Mouse (Mus musculus) hindbrain, embryonic 11.5 days (tissue): Measurements from ENCODE around the gene Rbm24. TPM values are rescaled to one million over a fixed set of nuclear protein-coding genes. Genes with fewer than 3 reads are reported as not detected.

Experiments
- ATAC-seq: fragments of 200-750 bp; cut with Nextera tagmentation; 2 replicates; pipeline ENCODE4 v1.8.0; 2017; ENCODE audit warnings: mild to moderate bottlenecking, moderate TSS enrichment, moderate library complexity; ENCODE audit not compliant: low FRiP score
- DNase-seq: peaks from one replicate; pipeline ENCODE4 v3.0.0-alpha.2; 2015; ENCODE audit warnings: low spot score
- H3K27ac ChIP-seq: fragments of 300-500 bp; sonication (generic); 2 replicates; pipeline ENCODE4 v1.5.1; 2014; ENCODE audit warnings: mild to moderate bottlenecking, low read depth, low read length
- H3K27me3 ChIP-seq: fragments of 300-500 bp; sonication (generic); 2 replicates; pipeline ENCODE4 v1.6.1; 2014; ENCODE audit warnings: mild to moderate bottlenecking, low read length, moderate library complexity, mixed read lengths; ENCODE audit not compliant: control insufficient read depth, insufficient read depth
- H3K36me3 ChIP-seq: fragments of 300-500 bp; sonication (generic); 2 replicates; pipeline ENCODE4 v1.6.1; 2014; ENCODE audit warnings: mild to moderate bottlenecking, low read length, moderate library complexity, mixed read lengths; ENCODE audit not compliant: control insufficient read depth, insufficient read depth
- H3K4me1 ChIP-seq: fragments of 300-500 bp; sonication (generic); replicated peaks from 2 replicates; pipeline ENCODE4 v1.6.1; 2014; ENCODE audit warnings: low read length, mixed read lengths; ENCODE audit not compliant: control insufficient read depth, insufficient read depth
- H3K4me2 ChIP-seq: fragments of 300-500 bp; sonication (generic); replicated peaks from 2 replicates; pipeline ENCODE4 v1.6.1; 2014; ENCODE audit warnings: mild to moderate bottlenecking, low read depth, low read length
- H3K4me3 ChIP-seq: fragments of 300-500 bp; sonication (generic); 2 replicates; pipeline ENCODE4 v1.5.1; 2014; ENCODE audit warnings: low read depth, low read length
- H3K9ac ChIP-seq: fragments of 300-500 bp; sonication (generic); 2 replicates; pipeline ENCODE4 v1.6.1; 2014; ENCODE audit warnings: low read depth, low read length
- H3K9me3 ChIP-seq: fragments of 300-500 bp; sonication (generic); 2 replicates; pipeline ENCODE4 v1.6.1; 2016; ENCODE audit warnings: low read length; ENCODE audit not compliant: control insufficient read depth
- WGBS: fragments of 180-500 bp; shearing (Covaris S2); extraction: QIAGEN DNeasy Blood & Tissue Kit; methylation state at CpG from one replicate; pipeline ENCODE4 v1.1.7; 2014; 5-methylcytosine and 5-hydroxymethylcytosine counted together
- polyA plus RNA-seq: library from polyadenylated mRNA; unstranded; fragments of >200 nt; fragmentation: Nextera tagmentation; extraction: Ambion mirVana; gene quantifications from 2 replicates; pipeline ENCODE4 v1.2.1, GENCODE M21; 2014

Rbm24 gene
- polyA plus RNA-seq, 1 experiment from 2014 or later: 2.5 TPM

DNA sequence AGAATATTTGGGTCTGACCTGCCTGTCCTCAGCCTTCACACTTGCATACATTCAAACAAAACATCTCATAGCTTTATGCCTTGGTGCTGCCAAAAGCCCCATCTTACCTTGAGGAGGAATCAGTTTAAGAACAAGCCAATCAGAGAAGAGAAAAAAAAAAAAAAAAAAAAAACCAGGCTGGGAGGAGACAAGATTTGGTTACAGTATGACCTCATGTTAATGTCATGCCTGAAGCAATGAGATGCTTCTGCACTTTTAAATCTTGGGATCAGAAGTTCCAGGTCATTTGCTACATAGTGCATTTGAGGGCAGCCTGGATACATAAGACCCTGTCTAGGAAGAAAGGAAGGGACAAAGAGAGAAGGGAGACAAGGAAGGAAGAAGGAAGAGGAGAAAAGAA is 6.0 kb upstream of the Rbm24 start:
- H3K4me1 ChIP-seq: no peaks in the 10 kb centered on the region
- DNase-seq (no peak), ATAC-seq (no peak)
- no peaks in the 10 kb centered on the region for H3K9me3 ChIP-seq
- no peak overlapping the region for H3K4me3 ChIP-seq
- no peak overlapping the region for H3K27ac ChIP-seq
- no peak overlapping the region for H3K4me2 ChIP-seq
- H3K9ac ChIP-seq: no peak overlapping the region
- H3K27me3 ChIP-seq: no peaks in the 10 kb centered on the region
- H3K36me3 ChIP-seq: no peaks in the 10 kb centered on the region

DNA sequence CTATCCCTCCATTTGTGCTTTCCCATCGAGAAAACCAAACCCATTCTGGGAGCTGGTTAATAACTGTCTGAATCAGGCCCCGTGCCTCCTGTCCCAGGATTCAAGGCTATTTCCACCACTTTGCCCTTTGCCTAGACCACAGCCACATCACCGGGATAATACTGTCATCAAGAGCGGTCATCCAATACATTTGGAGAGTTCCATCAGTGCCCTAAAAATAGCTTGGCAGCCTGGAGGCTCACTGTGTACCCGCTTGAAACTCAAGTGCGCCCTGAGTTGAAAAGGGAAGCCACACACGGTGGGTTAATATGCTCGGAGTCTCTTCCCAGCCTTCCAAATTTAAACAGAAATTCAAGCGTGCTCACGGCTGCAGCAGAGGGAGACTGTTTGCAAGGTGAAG is 4.6 kb upstream of the Rbm24 start:
- no peak overlapping the region for H3K4me2 ChIP-seq
- WGBS: 84% methylated on average over 10 of the region's 10 CpGs
- DNase-seq (no peak), ATAC-seq (no peak)
- H3K4me3 ChIP-seq: no peak overlapping the region
- H3K27ac ChIP-seq: no peak overlapping the region
- H3K9ac ChIP-seq: no peak overlapping the region
- H3K9me3 ChIP-seq: no peaks in the 10 kb centered on the region
- no peaks in the 10 kb centered on the region for H3K4me1 ChIP-seq
- no peaks in the 10 kb centered on the region for H3K36me3 ChIP-seq
- no peaks in the 10 kb centered on the region for H3K27me3 ChIP-seq

DNA sequence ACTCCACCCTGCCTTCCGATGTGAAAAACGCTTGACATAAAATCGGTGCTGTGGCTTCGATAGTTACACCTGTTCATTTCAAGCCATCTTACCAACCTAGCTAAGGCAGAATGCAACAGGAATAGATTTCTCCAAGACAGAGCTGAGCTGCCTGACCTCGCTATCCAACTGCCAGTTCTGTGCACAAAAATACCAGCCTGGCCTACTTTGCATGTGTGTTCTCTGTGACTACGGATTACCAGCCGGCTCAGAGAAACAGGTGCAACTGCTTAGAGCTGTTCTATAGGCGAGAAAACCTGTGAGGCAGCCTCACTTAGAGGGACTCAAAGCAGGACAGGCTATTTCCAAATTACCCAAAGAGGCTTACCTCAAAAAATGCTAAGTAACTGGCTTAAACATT is 4.2 kb upstream of the Rbm24 start:
- H3K27ac ChIP-seq: no peak overlapping the region
- H3K27me3 ChIP-seq: no peaks in the 10 kb centered on the region
- DNase-seq (no peak), ATAC-seq (no peak)
- H3K4me2 ChIP-seq: no peak overlapping the region
- H3K9ac ChIP-seq: no peak overlapping the region
- WGBS: 78% methylated on average over 8 of the region's 8 CpGs
- H3K4me3 ChIP-seq: no peak overlapping the region
- H3K9me3 ChIP-seq: no peaks in the 10 kb centered on the region
- no peaks in the 10 kb centered on the region for H3K36me3 ChIP-seq
- no peaks in the 10 kb centered on the region for H3K4me1 ChIP-seq

DNA sequence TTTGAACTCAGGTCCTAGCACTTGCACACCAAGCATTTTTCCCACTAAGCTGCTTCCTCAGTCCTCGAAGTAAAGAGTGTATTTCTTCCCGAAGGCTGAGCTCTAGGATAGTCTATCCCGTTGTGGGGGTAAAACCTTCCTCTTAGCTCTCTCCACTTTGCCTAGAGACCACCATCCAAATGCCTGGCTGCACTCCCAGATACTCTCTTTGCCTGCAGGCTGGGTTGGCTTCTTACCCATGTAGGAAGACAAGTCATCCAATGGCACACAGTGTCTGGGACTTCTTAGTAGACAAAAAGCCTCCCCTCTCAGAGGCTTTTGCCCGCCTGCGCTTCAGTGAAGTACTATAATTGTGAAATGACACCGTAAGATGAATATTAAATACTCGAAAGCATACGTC is 2.2 kb upstream of the Rbm24 start:
- WGBS: 90% methylated on average over 8 of the region's 8 CpGs
- H3K27ac ChIP-seq: no peak overlapping the region
- no peak overlapping the region for H3K4me2 ChIP-seq
- H3K9ac ChIP-seq: no peak overlapping the region
- DNase-seq (no peak), ATAC-seq (no peak)
- no peaks in the 10 kb centered on the region for H3K4me1 ChIP-seq
- no peaks in the 10 kb centered on the region for H3K36me3 ChIP-seq
- no peaks in the 10 kb centered on the region for H3K27me3 ChIP-seq
- no peaks in the 10 kb centered on the region for H3K9me3 ChIP-seq
- no peak overlapping the region for H3K4me3 ChIP-seq

DNA sequence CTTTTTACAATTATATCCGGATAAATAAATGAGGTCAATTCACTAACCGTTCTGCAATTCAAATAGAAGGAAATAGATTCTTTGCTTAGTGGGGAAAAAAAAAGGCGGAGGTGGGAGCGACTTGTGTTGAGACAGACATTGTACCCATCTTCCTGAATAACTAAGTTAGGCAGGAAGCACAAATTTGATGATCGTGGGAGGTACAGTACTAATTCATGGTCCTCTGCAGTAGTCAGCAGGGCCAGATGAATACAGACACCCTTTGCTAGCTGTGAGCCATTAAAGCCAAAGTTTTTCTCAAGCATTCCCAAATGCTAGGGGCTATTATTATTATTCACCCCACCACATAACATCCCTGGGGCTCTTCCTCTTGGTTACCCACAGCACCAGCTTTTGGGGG is 640 bp upstream of the Rbm24 start:
- DNase-seq (no peak), ATAC-seq (peak; percentile 20; the same call in 1 of the 2 replicates)
- no peaks in the 10 kb centered on the region for H3K9me3 ChIP-seq
- no peaks in the 10 kb centered on the region for H3K27me3 ChIP-seq
- WGBS: 76% methylated on average over 5 of the region's 5 CpGs
- H3K4me2 ChIP-seq: peak overlapping the region; percentile 50
- H3K4me3 ChIP-seq: peak overlapping the region; percentile 39; the same call in 1 of the 2 replicates
- H3K4me1 ChIP-seq: no peaks in the 10 kb centered on the region
- H3K27ac ChIP-seq: 0 out of 2 replicates have a peak overlapping the region, but pooled peaks have one; percentile 18
- H3K36me3 ChIP-seq: no peaks in the 10 kb centered on the region
- no peak overlapping the region for H3K9ac ChIP-seq

DNA sequence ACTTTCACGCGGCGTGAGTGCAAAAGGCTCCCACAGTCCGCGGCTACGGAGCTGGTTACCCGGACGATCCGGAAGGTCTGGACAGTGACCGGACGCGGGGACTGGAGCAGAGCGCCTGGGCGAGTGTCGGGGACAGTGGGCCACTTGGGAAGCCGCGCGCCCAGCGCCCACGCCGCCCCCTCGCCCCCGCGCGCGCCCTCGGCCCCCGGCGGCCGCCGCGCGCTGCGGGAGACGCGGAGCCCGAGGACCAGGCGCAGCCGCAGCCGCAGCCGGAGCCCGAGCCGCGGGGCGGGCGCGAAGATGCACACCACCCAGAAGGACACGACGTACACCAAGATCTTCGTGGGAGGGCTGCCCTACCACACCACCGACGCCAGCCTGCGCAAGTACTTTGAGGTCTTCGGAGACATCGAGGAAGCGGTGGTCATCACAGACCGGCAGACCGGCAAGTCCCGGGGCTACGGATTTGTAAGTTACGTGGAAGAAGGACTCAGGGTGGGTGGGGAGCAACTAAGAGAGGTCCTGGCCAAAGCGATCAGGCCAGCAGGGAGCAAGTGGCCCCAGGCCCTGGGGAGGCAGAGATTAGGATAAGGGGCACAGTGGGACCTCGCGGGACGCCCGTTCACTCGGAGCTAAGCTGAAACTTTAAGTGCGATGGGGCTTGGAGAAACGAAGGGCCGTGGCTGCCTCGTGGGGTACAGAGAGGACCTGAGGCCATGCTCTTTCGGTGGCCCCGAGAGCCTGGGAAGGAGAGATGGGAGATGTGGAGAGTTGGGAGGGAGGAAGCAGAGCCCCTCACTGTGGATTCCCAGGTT is 704 bp downstream of the Rbm24 start:
- Histone ChIP-seq H3K9me3 (no peaks in the 10 kb centered on the region), H3K27ac (0 out of 2 replicates have a peak overlapping the region, but pooled peaks have one; percentile 18), H3K4me3 (peak overlapping the region; percentile 39), H3K27me3 (no peaks in the 10 kb centered on the region), H3K4me1 (no peaks in the 10 kb centered on the region), H3K9ac (peak overlapping the region; percentile 71), H3K36me3 (no peaks in the 10 kb centered on the region), H3K4me2 (peak overlapping the region; percentile 50)
- ATAC-seq (peak; percentile 57), DNase-seq (peak; percentile 70)
- 2% methylated on average over 65 of the region's 73 CpGs for WGBS

DNA sequence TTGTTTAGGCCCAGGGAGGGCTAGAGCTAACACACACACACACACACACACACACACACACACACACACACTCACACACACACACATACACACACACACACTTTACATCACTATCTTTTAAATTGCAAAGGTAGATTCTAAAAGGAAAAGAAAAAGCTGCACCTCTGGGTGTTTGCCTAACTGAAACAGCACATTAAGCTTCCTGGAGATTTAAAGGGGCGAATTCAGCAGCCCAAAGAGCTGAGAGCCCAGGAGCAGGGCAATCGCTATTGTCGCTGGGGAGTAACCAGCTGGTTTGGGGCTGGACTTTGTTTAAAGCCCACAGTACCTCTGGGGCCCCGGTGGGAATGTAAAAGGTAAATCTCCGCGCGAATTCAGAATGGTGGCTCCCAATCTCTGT is 1.4 kb downstream of the Rbm24 start:
- Histone ChIP-seq H3K4me1 (no peaks in the 10 kb centered on the region), H3K27ac (no peak overlapping the region), H3K36me3 (no peaks in the 10 kb centered on the region), H3K9ac (peak overlapping the region; percentile 71), H3K27me3 (no peaks in the 10 kb centered on the region), H3K9me3 (no peaks in the 10 kb centered on the region), H3K4me3 (peak overlapping the region; percentile 39), H3K4me2 (peak overlapping the region; percentile 50)
- no peak for ATAC-seq
- peak; percentile 51 for DNase-seq
- WGBS: 7% methylated on average over 7 of the region's 7 CpGs

DNA sequence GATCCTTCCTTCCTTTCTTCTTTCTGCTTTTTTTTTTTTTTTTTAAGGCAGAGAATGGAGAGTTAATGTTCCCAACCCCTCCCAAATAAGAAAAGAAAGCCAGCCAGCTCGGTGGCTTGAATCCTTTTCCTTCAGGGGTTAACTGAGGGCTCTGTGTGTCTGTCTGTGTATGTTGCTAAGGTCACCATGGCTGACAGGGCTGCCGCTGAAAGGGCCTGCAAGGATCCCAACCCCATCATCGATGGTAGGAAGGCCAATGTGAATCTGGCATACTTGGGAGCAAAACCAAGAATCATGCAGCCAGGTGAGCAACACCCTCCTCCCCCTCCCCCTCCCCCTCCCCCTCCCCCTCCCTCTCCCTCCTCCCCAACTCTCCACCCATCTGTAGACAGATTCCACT is 1.9 kb downstream of the Rbm24 start:
- Histone ChIP-seq H3K9me3 (no peaks in the 10 kb centered on the region), H3K9ac (no peak overlapping the region; the same call in 1 of the 2 replicates), H3K36me3 (no peaks in the 10 kb centered on the region), H3K27me3 (no peaks in the 10 kb centered on the region), H3K27ac (no peak overlapping the region), H3K4me3 (peak overlapping the region; percentile 39), H3K4me1 (no peaks in the 10 kb centered on the region), H3K4me2 (peak overlapping the region; percentile 50)
- ATAC-seq: no peak
- WGBS: 10% methylated on average over 3 of the region's 3 CpGs
- peak; percentile 26 for DNase-seq

DNA sequence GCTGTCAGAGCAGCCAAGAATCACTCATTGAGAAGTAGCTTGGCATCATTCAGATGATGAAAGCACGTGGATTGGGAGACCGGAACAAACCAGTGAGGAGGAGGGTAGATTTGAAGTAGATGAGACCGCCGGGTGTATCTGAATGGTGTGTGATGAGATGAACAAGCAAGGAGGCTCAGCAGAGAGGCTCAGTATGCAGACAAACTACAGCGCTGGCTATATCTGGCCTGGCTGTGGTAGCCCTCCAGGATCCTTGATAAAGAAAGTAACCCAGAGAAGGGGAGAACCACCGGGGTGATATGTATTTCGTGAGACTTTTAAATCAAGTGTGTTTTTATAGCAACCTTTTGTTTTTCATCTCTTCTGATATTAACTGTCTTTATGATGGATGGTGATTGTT is 5.6 kb downstream of the Rbm24 start:
- no peak for DNase-seq
- Histone ChIP-seq H3K9me3 (no peaks in the 10 kb centered on the region), H3K9ac (no peak overlapping the region), H3K27ac (no peak overlapping the region), H3K4me2 (no peak overlapping the region), H3K4me3 (no peak overlapping the region), H3K36me3 (no peaks in the 10 kb centered on the region), H3K4me1 (no peaks in the 10 kb centered on the region; the same call in 1 of the 2 replicates), H3K27me3 (no peaks in the 10 kb centered on the region)
- WGBS: 96% methylated on average over 7 of the region's 7 CpGs
- ATAC-seq: no peak
